Mouse (Mus musculus) kidney, embryonic 14.5 days (tissue): ENCODE data around the gene Tmem37. TPM values are rescaled to one million over a fixed set of nuclear protein-coding genes. Genes with fewer than 3 reads are reported as not detected.
A peak's percentile ranks its signal among the peaks of the same experiment; 100 is the strongest.
"Not testable (repeated sequence)": the region's sequence is repeated elsewhere in the genome, so short reads cannot be mapped to it uniquely, and the experiment has no call there.

ENCODE experiments used
- ATAC-seq: fragments of 200-750 bp; cut with Nextera tagmentation; 2 replicates; pipeline ENCODE4 v1.8.0; 2017; ENCODE audit warnings: moderate number of reproducible peaks, mild to moderate bottlenecking, moderate TSS enrichment, moderate library complexity; ENCODE audit not compliant: low FRiP score, low TSS enrichment
- H3K27ac ChIP-seq: fragments of 300-500 bp; sonication (generic); 2 replicates; pipeline ENCODE4 v1.5.1; 2014; ENCODE audit warnings: low read depth, mild to moderate bottlenecking, low read length, moderate library complexity, mixed read lengths
- H3K27me3 ChIP-seq: fragments of 300-500 bp; sonication (generic); 2 replicates; pipeline ENCODE4 v1.6.1; 2014; ENCODE audit warnings: mild to moderate bottlenecking, low read length; ENCODE audit not compliant: control insufficient read depth, insufficient read depth
- H3K36me3 ChIP-seq: fragments of 300-500 bp; sonication (generic); 2 replicates; pipeline ENCODE4 v1.6.1; 2014; ENCODE audit warnings: low read length, mixed read lengths; ENCODE audit not compliant: control insufficient read depth, insufficient read depth
- H3K4me1 ChIP-seq: fragments of 300-500 bp; sonication (generic); 2 replicates; pipeline ENCODE4 v1.6.1; 2014; ENCODE audit warnings: low read length, mixed read lengths; ENCODE audit not compliant: control insufficient read depth, insufficient read depth
- H3K4me2 ChIP-seq: fragments of 300-500 bp; sonication (generic); replicated peaks from 2 replicates; pipeline ENCODE4 v1.6.1; 2014; ENCODE audit warnings: low read depth, mild to moderate bottlenecking, low read length
- H3K4me3 ChIP-seq: fragments of 300-500 bp; sonication (generic); 2 replicates; pipeline ENCODE4 v1.5.1; 2014; ENCODE audit warnings: mild to moderate bottlenecking, low read length
- H3K9ac ChIP-seq: fragments of 300-500 bp; sonication (generic); 2 replicates; pipeline ENCODE4 v1.6.1; 2014; ENCODE audit warnings: low read depth, mild to moderate bottlenecking, low read length, moderate library complexity
- H3K9me3 ChIP-seq: fragments of 300-500 bp; sonication (generic); 2 replicates; pipeline ENCODE4 v1.6.1; 2016; ENCODE audit warnings: low read length; ENCODE audit not compliant: control insufficient read depth
- WGBS: fragments of 180-500 bp; shearing (Covaris S2); extraction: QIAGEN DNeasy Blood & Tissue Kit; methylation state at CpG from one replicate; pipeline ENCODE4 v1.1.7; 2014; 5-methylcytosine and 5-hydroxymethylcytosine counted together
- polyA plus RNA-seq: library from polyadenylated mRNA; unstranded; fragments of >200 nt; fragmentation: Nextera tagmentation; extraction: Ambion mirVana; gene quantifications from 2 replicates; pipeline ENCODE4 v1.2.1, GENCODE M21; 2014

Tmem37 gene
- polyA plus RNA-seq, 1 experiment from 2014 or later = 40.5 TPM

- Histone ChIP-seq H3K27me3 (no peaks in the 10 kb centered on the region), H3K4me3 (no peak overlapping the region)
Observed at GRCm38 (mm10) chr1:120099483-120099882, 25.6 kb upstream of the Tmem37 start.

GRCm38 (mm10) chr1:120098327-120098726, 24.5 kb upstream of the Tmem37 start:
- 15% methylated on average over 7 of the region's 7 CpGs for WGBS
- H3K27ac ChIP-seq = no peak overlapping the region
- H3K4me3 ChIP-seq = no peak overlapping the region
- H3K9me3 ChIP-seq = no peaks in the 10 kb centered on the region
- no peaks in the 10 kb centered on the region for H3K27me3 ChIP-seq
- H3K4me1 ChIP-seq = no peaks in the 10 kb centered on the region
- H3K4me2 ChIP-seq = no peak overlapping the region
- ATAC-seq = no peak
- no peak overlapping the region for H3K9ac ChIP-seq
- H3K36me3 ChIP-seq = no peaks in the 10 kb centered on the region

More at GRCm38 (mm10) chr1:120099483-120099882, 25.6 kb upstream of the Tmem37 start:
- Histone ChIP-seq H3K36me3 (no peaks in the 10 kb centered on the region), H3K9me3 (no peaks in the 10 kb centered on the region), H3K4me2 (no peak overlapping the region), H3K27ac (no peak overlapping the region), H3K4me1 (no peaks in the 10 kb centered on the region), H3K9ac (no peak overlapping the region)
- 54% methylated on average over 6 of the region's 6 CpGs for WGBS
- no peak for ATAC-seq

DNA sequence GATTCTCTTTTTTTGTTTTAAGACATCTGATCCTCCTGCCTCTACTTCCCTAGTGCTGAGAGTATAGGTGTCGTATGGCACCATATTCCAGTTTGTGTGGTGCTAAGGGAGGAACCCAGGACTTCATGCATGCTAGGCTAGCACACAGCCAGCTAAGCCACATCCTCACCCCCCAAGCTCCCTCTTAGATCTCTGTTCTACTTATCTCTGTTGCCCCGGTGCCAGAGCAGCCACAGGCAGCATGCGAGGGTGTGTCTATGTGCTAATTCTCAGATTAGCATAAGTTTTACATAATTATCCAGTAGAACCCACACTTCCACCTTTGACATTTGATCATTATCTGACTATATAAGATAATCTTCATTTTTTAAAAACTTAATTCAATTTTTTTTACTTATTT, 21.0 kb upstream of the Tmem37 start:
- H3K9me3 ChIP-seq = 0 out of 2 replicates have a peak, but pooled peaks cover 3% of the 10 kb centered on the region
- H3K4me1 ChIP-seq = no peaks in the 10 kb centered on the region
- no peaks in the 10 kb centered on the region for H3K36me3 ChIP-seq
- ATAC-seq = no peak
- H3K4me3 ChIP-seq = no peak overlapping the region
- H3K4me2 ChIP-seq = no peak overlapping the region
- H3K27ac ChIP-seq = no peak overlapping the region
- no peak overlapping the region for H3K9ac ChIP-seq
- WGBS = 85% methylated on average over 3 of the region's 3 CpGs
- H3K27me3 ChIP-seq = no peaks in the 10 kb centered on the region

GRCm38 (mm10) chr1:120093482-120094134, 19.7 kb upstream of the Tmem37 start:
- not testable (repeated sequence) for H3K9ac ChIP-seq, H3K36me3 ChIP-seq, H3K4me2 ChIP-seq, H3K27me3 ChIP-seq, H3K27ac ChIP-seq, H3K4me3 ChIP-seq, H3K9me3 ChIP-seq, H3K4me1 ChIP-seq
- 0 out of 2 replicates have a peak, but pooled peaks have one; percentile 56 for ATAC-seq
- 51% methylated on average over 11 of the region's 14 CpGs for WGBS

DNA sequence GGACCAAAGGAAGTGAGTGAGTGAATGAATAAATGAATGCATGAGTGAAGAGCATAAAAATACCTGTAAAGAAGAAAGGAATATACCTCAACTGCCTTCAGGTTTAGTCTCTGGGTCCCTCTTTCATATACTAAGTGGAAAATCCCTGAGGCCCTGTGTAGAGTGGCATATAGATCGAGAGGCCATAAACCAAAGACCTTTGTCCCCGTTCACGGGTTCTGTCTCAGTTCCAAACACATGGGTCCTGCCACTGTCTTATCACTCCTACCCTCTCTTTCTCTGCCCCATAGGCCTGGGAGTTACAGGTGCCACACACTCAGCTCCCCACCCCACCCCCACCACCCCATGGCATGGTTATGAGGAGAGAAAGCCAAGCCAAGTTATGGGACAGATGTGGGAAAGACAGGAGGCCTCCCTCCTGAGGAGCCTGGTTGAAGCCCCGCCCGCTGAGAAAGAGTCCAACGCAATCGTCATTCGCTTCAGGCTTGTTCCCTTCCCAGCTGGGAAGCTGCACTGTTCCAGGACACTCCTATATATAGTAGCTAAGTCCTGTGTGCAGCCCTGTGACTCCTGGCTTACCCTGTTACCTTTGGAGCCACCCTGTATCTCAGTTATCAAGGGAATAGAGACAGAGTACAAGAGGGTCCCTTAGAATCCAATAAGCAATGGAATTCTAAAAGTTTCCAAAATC, 17.2 kb upstream of the Tmem37 start:
- H3K4me3 ChIP-seq = no peak overlapping the region
- no peak overlapping the region for H3K9ac ChIP-seq
- H3K4me2 ChIP-seq = no peak overlapping the region
- 0 out of 2 replicates have a peak, but pooled peaks cover 3% of the 10 kb centered on the region for H3K9me3 ChIP-seq
- no peaks in the 10 kb centered on the region for H3K36me3 ChIP-seq
- no peak overlapping the region for H3K27ac ChIP-seq
- H3K27me3 ChIP-seq = no peaks in the 10 kb centered on the region
- H3K4me1 ChIP-seq = no peaks in the 10 kb centered on the region
- 84% methylated on average over 8 of the region's 8 CpGs for WGBS
- ATAC-seq = no peak

GRCm38 (mm10) chr1:120089180-120089579, 15.3 kb upstream of the Tmem37 start:
- Histone ChIP-seq H3K9me3 (0 out of 2 replicates have a peak, but pooled peaks cover 3% of the 10 kb centered on the region), H3K4me1 (no peaks in the 10 kb centered on the region), H3K9ac (no peak overlapping the region), H3K27me3 (no peaks in the 10 kb centered on the region), H3K4me2 (no peak overlapping the region), H3K36me3 (no peaks in the 10 kb centered on the region), H3K4me3 (no peak overlapping the region), H3K27ac (no peak overlapping the region)
- WGBS = 16% methylated on average over 3 of the region's 5 CpGs
- ATAC-seq = no peak

- no peaks in the 10 kb centered on the region for H3K27me3 ChIP-seq
- no peak overlapping the region for H3K9ac ChIP-seq
- H3K9me3 ChIP-seq = no peaks in the 10 kb centered on the region
- no peak overlapping the region for H3K4me3 ChIP-seq
- no peaks in the 10 kb centered on the region for H3K36me3 ChIP-seq
- 70% methylated on average over 13 of the region's 13 CpGs for WGBS
- H3K4me1 ChIP-seq = 0 out of 2 replicates have a peak, but pooled peaks cover 7% of the 10 kb centered on the region
- ATAC-seq = no peak
- H3K4me2 ChIP-seq = no peak overlapping the region
- no peak overlapping the region for H3K27ac ChIP-seq
Observed at GRCm38 (mm10) chr1:120086644-120087043, 12.8 kb upstream of the Tmem37 start.

DNA sequence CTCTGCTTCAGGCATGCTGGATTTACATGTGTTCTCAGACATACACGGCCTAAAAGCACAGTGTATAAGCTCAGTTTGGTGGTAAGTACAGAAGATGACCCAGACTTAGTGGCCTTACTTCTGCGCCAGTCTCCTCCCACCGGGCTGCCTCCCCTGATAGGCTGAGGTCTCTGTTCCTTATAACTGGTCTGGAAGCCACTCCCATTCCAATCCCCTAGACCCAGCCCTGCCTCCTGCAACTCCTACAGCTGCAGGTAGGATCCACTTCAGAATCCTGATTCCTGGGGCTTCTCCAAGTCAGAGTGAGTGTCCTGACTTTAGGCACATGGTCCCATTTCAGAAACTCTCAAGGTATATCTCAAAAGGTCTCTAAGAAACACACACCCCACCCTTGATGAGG, 11.8 kb upstream of the Tmem37 start:
- Histone ChIP-seq H3K4me2 (no peak overlapping the region), H3K27me3 (no peaks in the 10 kb centered on the region), H3K4me3 (no peak overlapping the region), H3K36me3 (no peaks in the 10 kb centered on the region), H3K27ac (no peak overlapping the region), H3K4me1 (0 out of 2 replicates have a peak, but pooled peaks cover 7% of the 10 kb centered on the region), H3K9me3 (no peaks in the 10 kb centered on the region), H3K9ac (no peak overlapping the region)
- ATAC-seq = no peak
- WGBS = 63% methylated on average over 3 of the region's 3 CpGs

DNA sequence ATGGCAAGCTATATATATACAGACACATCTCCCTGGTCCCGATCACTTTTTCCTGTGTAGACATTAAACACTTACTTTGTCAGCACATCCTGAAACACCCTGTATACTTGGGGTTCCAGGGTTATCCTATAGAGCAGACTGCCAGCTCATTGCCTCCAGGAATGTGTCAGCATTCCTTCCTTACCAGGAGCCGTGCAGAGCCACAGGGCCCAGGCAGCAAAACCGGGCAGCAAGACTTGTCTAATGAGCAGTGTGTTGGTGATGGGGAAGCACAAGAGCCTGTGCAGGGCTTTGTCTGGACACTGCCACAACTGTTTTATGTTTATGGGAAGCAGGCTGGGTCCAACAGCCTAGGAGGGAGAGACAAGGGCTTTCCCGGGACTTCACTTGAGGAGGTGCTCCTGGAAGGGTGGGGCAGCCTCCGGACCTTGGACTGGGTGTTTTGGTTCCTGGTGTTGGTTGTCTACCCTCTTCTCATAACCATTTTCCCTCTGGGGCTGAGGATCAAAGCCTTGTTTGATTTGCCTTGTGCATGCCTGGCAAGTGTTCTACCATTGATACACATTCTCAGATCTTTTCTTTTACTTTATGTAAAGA, 10.1 kb upstream of the Tmem37 start:
- Histone ChIP-seq H3K9ac (no peak overlapping the region), H3K9me3 (no peaks in the 10 kb centered on the region), H3K4me2 (no peak overlapping the region), H3K27me3 (no peaks in the 10 kb centered on the region), H3K4me3 (no peak overlapping the region), H3K36me3 (no peaks in the 10 kb centered on the region), H3K27ac (no peak overlapping the region), H3K4me1 (0 out of 2 replicates have a peak, but pooled peaks cover 7% of the 10 kb centered on the region)
- WGBS = 58% methylated on average over 5 of the region's 5 CpGs
- no peak for ATAC-seq
